Comparison of ENCODE assay signal across 8 mouse cellular contexts in genomic region chr3:121813834-121814233, GRCm38 (mm10). TPM values are rescaled to one million over a fixed set of nuclear protein-coding genes. Genes with fewer than 3 reads are reported as not detected.
A peak's percentile ranks its signal among the peaks of the same experiment; 100 is the strongest.
DNase-seq lines count a peak whose midpoint lies in the region; ATAC-seq and TF ChIP-seq lines count a peak whose summit lies in the region.

No protein-coding gene starts in this region.

- no peak for DNase-seq in liver, adult 2 months (ENCODE audit: extremely low read depth, low read depth, low spot score)
- DNase-seq in liver = no peak
- DNase-seq in embryonic facial prominence, embryonic 14.5 days (ENCODE audit: low spot score) = no peak
- no peak for DNase-seq in limb, embryonic 10.5 days (ENCODE audit: low spot score)
- DNase-seq in right cerebral cortex, postnatal 25 days = no peak
- no peak for DNase-seq in gastrocnemius, postnatal 14 days
- no peak for DNase-seq in right cerebral cortex, postnatal 36 days (ENCODE audit: low spot score in 2 of 2)

- H3K79me2 ChIP-seq in liver, adult 2 months (ENCODE audit: control insufficient read depth, insufficient read depth, low read length) = peaks cover 22% of the 10 kb centered on the region

- intact Hi-C loops in gastrocnemius, postnatal 14 days (cut with DNase I; ENCODE audit: low total_unique reads) = no loop called here

- peaks cover 6% of the 10 kb centered on the region; the same call in 1 of the 2 replicates for H3K36me3 ChIP-seq in liver, adult 2 months (ENCODE audit: control insufficient read depth, insufficient read depth, low read length)
- H3K36me3 ChIP-seq in embryonic facial prominence, embryonic 14.5 days (ENCODE audit: control insufficient read depth, insufficient read depth, low read length) = no peaks in the 10 kb centered on the region
- no peaks in the 10 kb centered on the region for H3K36me3 ChIP-seq in limb, embryonic 10.5 days
- no peaks in the 10 kb centered on the region for H3K36me3 ChIP-seq in neural tube, embryonic 13.5 days

- H3K4me3 ChIP-seq in liver, adult 2 months (ENCODE audit: insufficient read depth, low read depth, low read length) = peak overlapping the region; percentile 85
- H3K4me3 ChIP-seq in embryonic facial prominence, embryonic 14.5 days (ENCODE audit: low read depth, low read length) = peak overlapping the region; percentile 85
- peak overlapping the region; percentile 93 for H3K4me3 ChIP-seq in limb, embryonic 10.5 days
- peak overlapping the region; percentile 62 for H3K4me3 ChIP-seq in neural tube, embryonic 13.5 days

- 19% methylated on average over 5 of the region's 5 CpGs for WGBS in liver, adult 2 months
- WGBS in embryonic facial prominence, embryonic 14.5 days = 66% methylated on average over 5 of the region's 5 CpGs
- WGBS in limb, embryonic 10.5 days = 75% methylated on average over 5 of the region's 5 CpGs
- WGBS in neural tube, embryonic 13.5 days = 71% methylated on average over 5 of the region's 5 CpGs

- no peaks in the 10 kb centered on the region for H3K27me3 ChIP-seq in liver, adult 2 months (ENCODE audit: control insufficient read depth, insufficient read depth, low read length)
- H3K27me3 ChIP-seq in embryonic facial prominence, embryonic 14.5 days (replicated peaks; ENCODE audit: control insufficient read depth, insufficient read depth, low read length) = no peaks in the 10 kb centered on the region
- no peaks in the 10 kb centered on the region for H3K27me3 ChIP-seq in limb, embryonic 10.5 days (ENCODE audit: low read depth, poor library complexity, severe bottlenecking)
- H3K27me3 ChIP-seq in neural tube, embryonic 13.5 days = no peaks in the 10 kb centered on the region

- peak overlapping the region; percentile 74 for H3K27ac ChIP-seq in liver, adult 2 months (replicated peaks; ENCODE audit: insufficient read depth, low read depth, low read length)
- no peak overlapping the region for H3K27ac ChIP-seq in embryonic facial prominence, embryonic 14.5 days (replicated peaks; ENCODE audit: low read depth, low read length)
- no peak overlapping the region for H3K27ac ChIP-seq in limb, embryonic 10.5 days
- H3K27ac ChIP-seq in neural tube, embryonic 13.5 days (replicated peaks) = no peak overlapping the region

- H3K9ac ChIP-seq in liver, adult 2 months (ENCODE audit: low read depth, low read length) = no peak overlapping the region; the same call in 1 of the 2 replicates
- H3K9ac ChIP-seq in embryonic facial prominence, embryonic 14.5 days (ENCODE audit: low read depth, low read length) = peak overlapping the region; percentile 94
- H3K9ac ChIP-seq in neural tube, embryonic 13.5 days = peak overlapping the region; percentile 90

- no peak for TF ChIP-seq CTCF in liver, adult 2 months (IDR thresholded peaks at IDR 0.05; ENCODE audit: low read depth, low read length)

- peaks cover 10% of the 10 kb centered on the region for H3K4me1 ChIP-seq in liver, adult 2 months (ENCODE audit: control insufficient read depth, insufficient read depth, low read length)
- peaks cover 14% of the 10 kb centered on the region for H3K4me1 ChIP-seq in embryonic facial prominence, embryonic 14.5 days (ENCODE audit: control insufficient read depth, insufficient read depth, low read length)
- peaks cover 16% of the 10 kb centered on the region; the same call in 1 of the 2 replicates for H3K4me1 ChIP-seq in limb, embryonic 10.5 days
- H3K4me1 ChIP-seq in neural tube, embryonic 13.5 days (replicated peaks) = peaks cover 44% of the 10 kb centered on the region

- ATAC-seq in embryonic facial prominence, embryonic 14.5 days (ENCODE audit: low read depth) = no peak
- ATAC-seq in neural tube, embryonic 13.5 days (ENCODE audit: low read depth) = no peak

- peak overlapping the region; percentile 61 for H3K4me2 ChIP-seq in embryonic facial prominence, embryonic 14.5 days (ENCODE audit: low read depth, low read length)
- peak overlapping the region; percentile 75 for H3K4me2 ChIP-seq in neural tube, embryonic 13.5 days

- no peaks in the 10 kb centered on the region for H3K9me3 ChIP-seq in embryonic facial prominence, embryonic 14.5 days (ENCODE audit: control insufficient read depth, low read length)
- H3K9me3 ChIP-seq in limb, embryonic 10.5 days (replicated peaks) = no peaks in the 10 kb centered on the region
- no peaks in the 10 kb centered on the region for H3K9me3 ChIP-seq in neural tube, embryonic 13.5 days

- TF ChIP-seq POLR2A in liver, adult 2 months (IDR thresholded peaks at IDR 0.05; ENCODE audit: extremely low read depth, insufficient read depth, low read length) = no peak

RNA-seq across cellular contexts. Expression of gene Abcd3, which starts 1.3 kb away (rescaled TPM):
- 277 and 397 TPM in 2 replicates for total RNA-seq in liver, adult 2 months (2014; rRNA removed)
- polyA plus RNA-seq in liver, adult 2 months (2012; rRNA removed) = 45.5 and 49.5 TPM in 2 replicates
- polyA plus RNA-seq in embryonic facial prominence, embryonic 14.5 days (2014; fragmentation: Nextera tagmentation; extraction: Ambion mirVana) = 53.5 and 58.8 TPM in 2 replicates
- polyA plus RNA-seq in limb, embryonic 10.5 days (2016; fragmentation: Nextera tagmentation; extraction: Ambion mirVana) = 32.1 and 42.8 TPM in 2 replicates
- 63.2 and 75.3 TPM in 2 replicates for polyA plus RNA-seq in neural tube, embryonic 13.5 days (2015; fragmentation: Nextera tagmentation; extraction: Ambion mirVana)
- 10 to 100 TPM; 31.1 to 37.0 TPM for total RNA-seq in gastrocnemius, postnatal 14 days (2021)
